Mouse (Mus musculus) MEL (cell line): Measurements from ENCODE around the gene Exosc8. TPM values are rescaled to one million over a fixed set of nuclear protein-coding genes. Genes with fewer than 3 reads are reported as not detected.

Experiments
- DNase-seq: peaks from one replicate; pipeline ENCODE4 v3.0.0; 2011; ENCODE audit warnings: low read depth, low spot score
- H3K27ac ChIP-seq: 2 replicates; pipeline ENCODE4 v1.5.1; 2012; ENCODE audit warnings: low read depth, mild to moderate bottlenecking, control low read depth, low read length, moderate library complexity; ENCODE audit not compliant: control insufficient read depth
- H3K27me3 ChIP-seq, 2 experiments: fragments of 150-350 bp in 1 of 2; sonication (generic) in 1 of 2; 2 replicates each; pipeline ENCODE4 v1.6.1; 2012; ENCODE audit warnings: low read length in 2 of 2, mild to moderate bottlenecking in 2 of 2, improper control_type of control experiment in 1 of 2, moderate library complexity in 1 of 2; ENCODE audit not compliant: insufficient read depth in 2 of 2, control insufficient read depth in 1 of 2
- H3K36me3 ChIP-seq, 2 experiments: 2 replicates each; pipeline ENCODE4 v1.6.1; 2012 to 2014; ENCODE audit warnings: low read length in 2 of 2, improper control_type of control experiment in 1 of 2, inconsistent platforms in 1 of 2, mild to moderate bottlenecking in 1 of 2; ENCODE audit not compliant: insufficient read depth in 2 of 2, control insufficient read depth in 1 of 2
- H3K4me1 ChIP-seq, 2 experiments: fragments of 150-350 bp in 1 of 2; sonication (generic) in 1 of 2; 2 replicates each; pipeline ENCODE4 v1.6.1; 2012; ENCODE audit warnings: low read length in 2 of 2, improper control_type of control experiment in 1 of 2, mild to moderate bottlenecking in 1 of 2; ENCODE audit not compliant: insufficient read depth in 2 of 2, control insufficient read depth in 1 of 2
- H3K4me3 ChIP-seq, 2 experiments: fragments of 150-350 bp in 1 of 2; sonication (generic) in 1 of 2; 2 replicates each; pipeline ENCODE4 v1.5.1; 2012; ENCODE audit warnings: low read depth in 2 of 2, low read length in 2 of 2, mild to moderate bottlenecking in 2 of 2, moderate library complexity in 2 of 2, control low read depth in 1 of 2, improper control_type of control experiment in 1 of 2; ENCODE audit not compliant: control insufficient read depth in 1 of 2, insufficient read depth in 1 of 2
- H3K79me2 ChIP-seq: 2 replicates; pipeline ENCODE4 v1.6.1; 2012; ENCODE audit warnings: mild to moderate bottlenecking, low read length, moderate library complexity; ENCODE audit not compliant: control insufficient read depth, poor library complexity, insufficient read depth
- H3K9ac ChIP-seq: 2 replicates; pipeline ENCODE4 v1.6.1; 2012; ENCODE audit warnings: low read depth, mild to moderate bottlenecking, control low read depth, low read length, moderate library complexity; ENCODE audit not compliant: control insufficient read depth, poor library complexity, severe bottlenecking
- H3K9me3 ChIP-seq: fragments of 150-350 bp; sonication (generic); replicated peaks from 2 replicates; pipeline ENCODE4 v1.6.1; 2012; ENCODE audit warnings: mild to moderate bottlenecking, low read length, improper control_type of control experiment, moderate library complexity; ENCODE audit not compliant: insufficient read depth
- BHLHE40 ChIP-seq: IDR thresholded peaks from 2 replicates; pipeline ENCODE4 v1.6.1; 2012; ENCODE audit warnings: low read depth, mild to moderate bottlenecking, inconsistent platforms, low read length, improper control_type of control experiment, borderline replicate concordance
- CHD1 ChIP-seq: IDR thresholded peaks from 2 replicates; pipeline ENCODE4 v1.6.1; 2012; ENCODE audit warnings: low read depth, mild to moderate bottlenecking, inconsistent platforms, low read length, improper control_type of control experiment
- CHD2 ChIP-seq: IDR thresholded peaks from 2 replicates; pipeline ENCODE4 v1.6.1; 2011; ENCODE audit warnings: low read length, improper control_type of control experiment
- CTCF ChIP-seq, 3 experiments: IDR thresholded peaks in 2 of 3; conservative IDR thresholded peaks in 1 of 3; 2 replicates each; pipeline ENCODE4 v1.5.1; 2011 to 2012; ENCODE audit warnings: low read length in 3 of 3, low read depth in 2 of 3, mild to moderate bottlenecking in 2 of 3, improper control_type of control experiment in 1 of 3, inconsistent platforms in 1 of 3, mixed read lengths in 1 of 3, moderate library complexity in 1 of 3; ENCODE audit not compliant: control insufficient read depth in 1 of 3, insufficient read depth in 1 of 3, poor library complexity in 1 of 3, severe bottlenecking in 1 of 3
- E2F4 ChIP-seq: IDR thresholded peaks from 2 replicates; pipeline ENCODE4 v1.6.1; 2011; ENCODE audit warnings: low read depth, low read length, improper control_type of control experiment, borderline replicate concordance
- ELF1 ChIP-seq: IDR thresholded peaks from 2 replicates; pipeline ENCODE4 v1.6.1; 2014; ENCODE audit warnings: low read depth, mild to moderate bottlenecking, inconsistent platforms, low read length, improper control_type of control experiment, moderate library complexity
- EP300 ChIP-seq, 2 experiments: IDR thresholded peaks; 2 replicates each; pipeline ENCODE4 v1.6.1; 2011; ENCODE audit warnings: improper control_type of control experiment in 2 of 2, low read length in 2 of 2, low read depth in 1 of 2, mild to moderate bottlenecking in 1 of 2
- ETS1 ChIP-seq: IDR thresholded peaks from 2 replicates; pipeline ENCODE4 v1.6.1; 2012; ENCODE audit warnings: low read depth, mild to moderate bottlenecking, inconsistent platforms, low read length, improper control_type of control experiment, moderate library complexity
- GABPA ChIP-seq: IDR thresholded peaks from 2 replicates; pipeline ENCODE4 v1.6.1; 2012; ENCODE audit warnings: low read depth, mild to moderate bottlenecking, inconsistent platforms, low read length, improper control_type of control experiment, moderate library complexity
- GATA1 ChIP-seq: IDR thresholded peaks from 2 replicates; pipeline ENCODE4 v1.6.1; 2011; ENCODE audit warnings: low read depth, low read length, improper control_type of control experiment
- HCFC1 ChIP-seq: IDR thresholded peaks from 2 replicates; pipeline ENCODE4 v1.6.1; 2012; ENCODE audit warnings: low read depth, mild to moderate bottlenecking, inconsistent platforms, low read length, improper control_type of control experiment, moderate library complexity
- JUND ChIP-seq: IDR thresholded peaks from 2 replicates; pipeline ENCODE4 v1.6.1; 2011; ENCODE audit warnings: low read depth, mild to moderate bottlenecking, improper control_type of control experiment, low read length
- KAT2A ChIP-seq: conservative IDR thresholded peaks from 2 replicates; pipeline ENCODE4 v1.6.1; 2012; ENCODE audit warnings: low read depth, low read length, improper control_type of control experiment, inconsistent platforms
- MAFK ChIP-seq: IDR thresholded peaks from 2 replicates; pipeline ENCODE4 v1.6.1; 2011; ENCODE audit warnings: low read depth, mild to moderate bottlenecking, low read length, improper control_type of control experiment, borderline replicate concordance
- MAX ChIP-seq: IDR thresholded peaks from 2 replicates; pipeline ENCODE4 v1.6.1; 2011; ENCODE audit warnings: low read length, improper control_type of control experiment
- MAZ ChIP-seq: IDR thresholded peaks from 2 replicates; pipeline ENCODE4 v1.6.1; 2012; ENCODE audit warnings: low read depth, mild to moderate bottlenecking, inconsistent platforms, low read length, improper control_type of control experiment
- MEF2A ChIP-seq: IDR thresholded peaks from 2 replicates; pipeline ENCODE4 v1.6.1; 2014; ENCODE audit warnings: low read depth, mild to moderate bottlenecking, inconsistent platforms, low read length, improper control_type of control experiment; ENCODE audit not compliant: poor library complexity, insufficient replicate concordance, severe bottlenecking; ENCODE audit errors: extremely low read depth
- MXI1 ChIP-seq: IDR thresholded peaks from 2 replicates; pipeline ENCODE4 v1.6.1; 2011; ENCODE audit warnings: mild to moderate bottlenecking, low read depth, low read length, improper control_type of control experiment
- MYB ChIP-seq: IDR thresholded peaks from 2 replicates; pipeline ENCODE4 v1.6.1; 2011; ENCODE audit warnings: mild to moderate bottlenecking, low read depth, low read length, improper control_type of control experiment
- MYC ChIP-seq: IDR thresholded peaks from 2 replicates; pipeline ENCODE4 v1.6.1; 2011; ENCODE audit warnings: low read depth, mild to moderate bottlenecking, low read length, improper control_type of control experiment, moderate library complexity
- NELFE ChIP-seq: IDR thresholded peaks from 2 replicates; pipeline ENCODE4 v1.6.1; 2011; ENCODE audit warnings: low read depth, low read length, improper control_type of control experiment
- NRF1 ChIP-seq: IDR thresholded peaks from 2 replicates; pipeline ENCODE4 v1.6.1; 2014; ENCODE audit warnings: low read depth, mild to moderate bottlenecking, inconsistent platforms, low read length, improper control_type of control experiment, moderate library complexity; ENCODE audit not compliant: poor library complexity, insufficient read depth, severe bottlenecking
- POLR2A ChIP-seq, 2 experiments: IDR thresholded peaks; 2 replicates each; pipeline ENCODE4 v1.6.1; 2011 to 2012; ENCODE audit warnings: low read length in 2 of 2, mild to moderate bottlenecking in 2 of 2, control low read depth in 1 of 2, improper control_type of control experiment in 1 of 2, low read depth in 1 of 2, moderate library complexity in 1 of 2; ENCODE audit not compliant: control insufficient read depth in 1 of 2, insufficient read depth in 1 of 2, poor library complexity in 1 of 2
- POLR2AphosphoS2 ChIP-seq: IDR thresholded peaks from 2 replicates; pipeline ENCODE4 v1.6.1; 2011; ENCODE audit warnings: low read length, improper control_type of control experiment
- POLR2AphosphoS5 ChIP-seq: IDR thresholded peaks from 2 replicates; pipeline ENCODE4 v1.6.1; 2012; ENCODE audit warnings: low read depth, borderline replicate concordance, mild to moderate bottlenecking, inconsistent platforms, low read length, moderate library complexity, mixed read lengths
- RAD21 ChIP-seq: IDR thresholded peaks from 2 replicates; pipeline ENCODE4 v1.6.1; 2011; ENCODE audit warnings: mild to moderate bottlenecking, low read depth, low read length, improper control_type of control experiment
- RCOR1 ChIP-seq: IDR thresholded peaks from 2 replicates; pipeline ENCODE4 v1.6.1; 2012; ENCODE audit warnings: low read depth, mild to moderate bottlenecking, inconsistent platforms, low read length, improper control_type of control experiment
- SIN3A ChIP-seq: IDR thresholded peaks from 2 replicates; pipeline ENCODE4 v1.6.1; 2012; ENCODE audit warnings: low read length, improper control_type of control experiment, inconsistent platforms
- SMC3 ChIP-seq: IDR thresholded peaks from 2 replicates; pipeline ENCODE4 v1.6.1; 2011; ENCODE audit warnings: low read depth, low read length, improper control_type of control experiment
- TAL1 ChIP-seq: IDR thresholded peaks from 2 replicates; pipeline ENCODE4 v1.6.1; 2012; ENCODE audit warnings: mild to moderate bottlenecking, inconsistent platforms, low read length, moderate library complexity, mixed read lengths
- TBP ChIP-seq: IDR thresholded peaks from 2 replicates; pipeline ENCODE4 v1.8.0; 2011; ENCODE audit warnings: low read depth, low read length, improper control_type of control experiment
- TCF12 ChIP-seq: IDR thresholded peaks from 2 replicates; pipeline ENCODE4 v1.6.1; 2014; ENCODE audit warnings: low read depth, mild to moderate bottlenecking, inconsistent platforms, low read length, improper control_type of control experiment, moderate library complexity
- UBTF ChIP-seq: IDR thresholded peaks from 2 replicates; pipeline ENCODE4 v1.6.1; 2012; ENCODE audit warnings: low read depth, mild to moderate bottlenecking, inconsistent platforms, low read length, improper control_type of control experiment, moderate library complexity, borderline replicate concordance; ENCODE audit not compliant: insufficient read depth
- USF1 ChIP-seq: IDR thresholded peaks from 2 replicates; pipeline ENCODE4 v1.6.1; 2014; ENCODE audit warnings: low read depth, mild to moderate bottlenecking, inconsistent platforms, low read length, improper control_type of control experiment, moderate library complexity
- USF2 ChIP-seq, 2 experiments: IDR thresholded peaks; 2 replicates each; pipeline ENCODE4 v1.6.1; 2011 to 2012; ENCODE audit warnings: improper control_type of control experiment in 2 of 2, low read length in 2 of 2, borderline replicate concordance in 1 of 2, inconsistent platforms in 1 of 2, low read depth in 1 of 2, mild to moderate bottlenecking in 1 of 2; ENCODE audit not compliant: insufficient read depth in 1 of 2
- ZC3H11A ChIP-seq: IDR thresholded peaks from 2 replicates; pipeline ENCODE4 v1.6.1; 2012; ENCODE audit warnings: low read depth, mild to moderate bottlenecking, inconsistent platforms, low read length, improper control_type of control experiment
- ZKSCAN1 ChIP-seq: IDR thresholded peaks from 2 replicates; pipeline ENCODE4 v1.6.1; 2012; ENCODE audit warnings: low read depth, mild to moderate bottlenecking, inconsistent platforms, low read length, improper control_type of control experiment, moderate library complexity
- ZMIZ1 ChIP-seq: IDR thresholded peaks from 2 replicates; pipeline ENCODE4 v1.6.1; 2012; ENCODE audit warnings: low read depth, mild to moderate bottlenecking, inconsistent platforms, low read length, improper control_type of control experiment, moderate library complexity
- polyA plus RNA-seq, 2 experiments: library from polyadenylated mRNA; stranded (reverse) in 1 of 2; unstranded in 1 of 2; fragments of >175 nt in 1 of 2; fragments of >200 nt in 1 of 2; gene quantifications; 2 replicates each; pipeline versions ENCODE4 v1.2.1 to v1.2.4; 2012; ENCODE audit warnings: low replicate concordance in 2 of 2, low read depth in 1 of 2; ENCODE audit not compliant: insufficient read length in 2 of 2, insufficient read depth in 1 of 2, missing spikeins in 1 of 2
- total RNA-seq: library from RNA; depleted of rRNA; stranded (reverse); fragments of 300-350 nt; gene quantifications from 2 replicates; pipeline ENCODE4 v1.2.3, GENCODE M21; 2012

Exosc8 gene
- total and polyA plus RNA-seq, 3 experiments = 231 to 361 TPM; not detected in 1

- Histone ChIP-seq H3K27ac (no peak overlapping the region), H3K9ac (no peak overlapping the region), H3K9me3 (no peaks in the 10 kb centered on the region), H3K4me1 (peaks cover 3 to 7% of the 10 kb centered on the region in 2 experiments; a peak in 2 of 4 replicates), H3K79me2 (peaks cover 2% of the 10 kb centered on the region; the same call in 1 of the 2 replicates), H3K36me3 (peaks cover 0 to 4% of the 10 kb centered on the region in 2 experiments; a peak in 2 of 4 replicates), H3K4me3 (no peak overlapping the region), H3K27me3 (no peaks in the 10 kb centered on the region)
- peak; percentile 59 for DNase-seq
- TF ChIP-seq ETS1 (no peak), POLR2A (IDR thresholded peaks at IDR 0.05; ENCODE audit: control insufficient read depth in 1 of 2, insufficient read depth in 1 of 2, low read depth in 1 of 2, low read length in 2 of 2, poor library complexity in 1 of 2) (no peak), POLR2AphosphoS2 (no peak), MXI1 (no peak), MAX (no peak), CTCF (IDR thresholded peaks at IDR 0.05 in 2 of 3, conservative IDR thresholded peaks at IDR 0.05 in 1 of 3; ENCODE audit: control insufficient read depth in 1 of 3, insufficient read depth in 1 of 3, low read depth in 2 of 3, low read length in 3 of 3, poor library complexity in 1 of 3, severe bottlenecking in 1 of 3) (peak; percentile 13 to 80 (median 17); a peak in 3 of 6 replicates), MYB (no peak), GATA1 (peak; percentile 44; the same call in 1 of the 2 replicates), BHLHE40 (no peak), HCFC1 (no peak), MEF2A (no peak), TCF12 (no peak), ZC3H11A (peak; percentile 69), MYC (0 out of 2 replicates have a peak, but pooled peaks have one; percentile 14), MAFK (no peak), JUND (peak; percentile 44; the same call in 1 of the 2 replicates), TAL1 (no peak), CHD2 (no peak), USF2 (IDR thresholded peaks at IDR 0.05; ENCODE audit: borderline replicate concordance in 1 of 2, insufficient read depth in 1 of 2, low read depth in 1 of 2, low read length in 2 of 2) (no peak), USF1 (no peak), KAT2A (no peak), SIN3A (0 out of 2 replicates have a peak, but pooled peaks have one; percentile 27), ELF1 (no peak), MAZ (no peak), ZMIZ1 (no peak), TBP (no peak), SMC3 (peak; percentile 71), RAD21 (peak; percentile 90), POLR2AphosphoS5 (no peak), ZKSCAN1 (no peak), NRF1 (no peak), RCOR1 (0 out of 2 replicates have a peak, but pooled peaks have one; percentile 22), UBTF (no peak), EP300 (IDR thresholded peaks at IDR 0.05; ENCODE audit: low read depth in 1 of 2, low read length in 2 of 2) (no peak), E2F4 (no peak), CHD1 (no peak), NELFE (no peak), GABPA (no peak)
These were observed 46.1 kb downstream of the Exosc8 start for GRCm38 (mm10) chr3:54689091-54689490.
